Mouse (Mus musculus): ENCODE measurements at regions not wholly inside any gene's neighbourhood (a gene's known extent, or its start where the extent isn't known, plus 50 kb on each side); places are given as distances from the start of the nearest gene placed in this dataset.

DNA sequence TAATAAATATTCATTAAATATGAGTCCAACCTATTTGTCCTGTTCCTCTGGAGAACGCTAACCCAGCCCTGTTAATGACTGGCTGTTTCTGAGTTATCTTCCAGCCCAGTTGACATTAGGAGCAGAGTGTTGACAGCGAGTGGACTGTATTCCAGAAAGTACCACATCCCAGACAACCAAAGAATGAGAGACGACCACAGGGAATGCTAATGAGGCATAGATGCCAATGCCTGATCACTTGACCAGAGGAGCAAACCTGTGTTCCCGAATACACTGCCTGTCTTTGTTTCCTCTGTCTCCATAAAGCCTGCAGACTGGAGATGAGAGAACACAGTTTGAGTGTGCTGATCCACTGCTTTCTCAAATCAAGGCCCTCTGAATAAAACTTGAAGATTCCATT is 74.3 kb upstream of the Lmcd1 start:
- TF ChIP-seq ZNF384 (IDR thresholded peaks at IDR 0.05; ENCODE audit: low read depth, low read length) (no peak), MAFK (IDR thresholded peaks at IDR 0.05; ENCODE audit: insufficient read depth, low read depth, low read length) (no peak)

Data from ES-E14 (cell line).